Mouse (Mus musculus): ENCODE results near the gene Asic4. TPM values are rescaled to one million over a fixed set of nuclear protein-coding genes. Genes with fewer than 3 reads are reported as not detected.

Gene Asic4
- total and polyA plus RNA-seq, 3 experiments = not detected

DNA sequence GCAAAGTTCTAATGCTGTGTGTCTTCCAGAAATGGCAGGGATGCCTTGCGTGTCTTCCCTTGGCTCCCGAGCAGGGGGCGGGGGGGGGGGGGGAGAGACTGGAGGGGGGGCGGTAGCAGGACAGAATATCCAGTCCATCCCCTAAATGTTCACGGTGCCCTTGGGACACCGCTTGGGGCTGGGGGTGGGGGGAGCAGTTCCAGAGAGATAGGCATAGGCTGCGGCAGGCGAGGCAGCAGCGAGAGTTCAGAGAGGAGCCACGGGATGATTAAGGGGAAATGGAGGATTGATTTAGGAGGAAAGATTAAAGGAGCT, 7.4 kb downstream of the Asic4 start:
- Histone ChIP-seq H3K27me3 (ENCODE audit: control insufficient read depth, insufficient read depth, low read length) (peaks cover 4% of the 10 kb centered on the region; the same call in 1 of the 2 replicates), H3K27ac (no peak overlapping the region), H3K36me3 (ENCODE audit: control insufficient read depth, insufficient read depth, low read length) (no peaks in the 10 kb centered on the region), H3K4me1 (ENCODE audit: control insufficient read depth, insufficient read depth, low read length) (peaks cover 2% of the 10 kb centered on the region; the same call in 1 of the 2 replicates), H3K4me3 (no peak overlapping the region), H3K9ac (ENCODE audit: low read depth, low read length) (no peak overlapping the region), H3K79me2 (replicated peaks; ENCODE audit: control insufficient read depth, insufficient read depth, low read length) (no peaks in the 10 kb centered on the region)
- WGBS = 9% methylated on average over 9 of the region's 10 CpGs
- intact Hi-C loops (cut with DNase I) = no loop called here
- TF ChIP-seq POLR2A (IDR thresholded peaks at IDR 0.05; ENCODE audit: insufficient read depth, low read depth, low read length) (no peak), CTCF (IDR thresholded peaks at IDR 0.05) (no peak), EP300 (IDR thresholded peaks at IDR 0.05; ENCODE audit: insufficient read depth, low read depth, low read length) (no peak)
- no peak for DNase-seq

DNA sequence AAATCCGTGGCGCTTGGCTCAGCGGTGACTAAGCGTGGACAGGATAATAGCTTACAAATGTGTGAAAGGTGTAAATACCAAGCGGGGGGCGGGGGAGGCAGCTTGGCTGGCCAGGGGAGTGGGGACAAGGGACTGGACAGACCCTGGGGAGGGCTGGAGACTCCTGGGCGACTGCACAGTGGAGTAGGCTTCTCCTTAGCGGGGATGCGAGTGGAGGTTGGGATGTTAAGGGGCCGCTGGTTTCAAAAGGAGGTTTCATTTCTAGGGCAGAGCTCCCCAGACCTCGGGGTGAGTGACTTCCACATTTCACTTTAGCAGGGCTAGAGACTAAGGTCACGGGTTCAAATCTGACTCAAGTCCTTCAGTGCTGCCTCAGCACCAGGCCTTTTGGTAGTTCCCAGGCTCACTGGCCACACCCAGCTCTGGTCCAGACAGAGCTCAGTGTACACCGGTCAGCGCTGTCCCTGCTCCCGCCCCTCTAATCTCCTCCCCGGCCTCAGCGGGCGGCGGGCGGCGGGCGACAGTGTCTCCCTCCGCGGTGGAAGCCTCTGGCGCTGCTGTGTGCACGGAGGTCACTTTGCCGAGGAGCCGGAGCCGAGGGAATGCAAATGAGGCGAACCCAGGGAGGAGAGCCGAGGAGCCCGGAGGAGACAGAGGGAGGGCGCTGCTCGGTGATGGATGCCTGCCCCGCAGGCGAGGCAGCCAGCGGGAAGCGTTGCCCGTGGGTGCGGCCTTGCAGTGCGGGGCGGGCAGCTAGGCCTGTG, 8.0 kb downstream of the Asic4 start:
- peak; percentile 62 to 70 for DNase-seq
- TF ChIP-seq POLR2A (IDR thresholded peaks at IDR 0.05; ENCODE audit: insufficient read depth, low read depth, low read length) = no peak
- TF ChIP-seq EP300 (IDR thresholded peaks at IDR 0.05; ENCODE audit: insufficient read depth, low read depth, low read length) = no peak
- no peak for TF ChIP-seq CTCF (IDR thresholded peaks at IDR 0.05)
- H3K36me3 ChIP-seq (ENCODE audit: control insufficient read depth, insufficient read depth, low read length) = no peaks in the 10 kb centered on the region
- intact Hi-C loops (cut with DNase I) = no loop called here
- H3K4me1 ChIP-seq (ENCODE audit: control insufficient read depth, insufficient read depth, low read length) = peaks cover 2% of the 10 kb centered on the region; the same call in 1 of the 2 replicates
- WGBS = 7% methylated on average over 41 of the region's 42 CpGs
- peaks cover 4% of the 10 kb centered on the region; the same call in 1 of the 2 replicates for H3K27me3 ChIP-seq (ENCODE audit: control insufficient read depth, insufficient read depth, low read length)
- peak overlapping the region; percentile 24 for H3K4me3 ChIP-seq
- H3K9ac ChIP-seq (ENCODE audit: low read depth, low read length) = peak overlapping the region; percentile 41
- H3K27ac ChIP-seq = no peak overlapping the region; the same call in 1 of the 2 replicates
- no peaks in the 10 kb centered on the region for H3K79me2 ChIP-seq (replicated peaks; ENCODE audit: control insufficient read depth, insufficient read depth, low read length)

DNA sequence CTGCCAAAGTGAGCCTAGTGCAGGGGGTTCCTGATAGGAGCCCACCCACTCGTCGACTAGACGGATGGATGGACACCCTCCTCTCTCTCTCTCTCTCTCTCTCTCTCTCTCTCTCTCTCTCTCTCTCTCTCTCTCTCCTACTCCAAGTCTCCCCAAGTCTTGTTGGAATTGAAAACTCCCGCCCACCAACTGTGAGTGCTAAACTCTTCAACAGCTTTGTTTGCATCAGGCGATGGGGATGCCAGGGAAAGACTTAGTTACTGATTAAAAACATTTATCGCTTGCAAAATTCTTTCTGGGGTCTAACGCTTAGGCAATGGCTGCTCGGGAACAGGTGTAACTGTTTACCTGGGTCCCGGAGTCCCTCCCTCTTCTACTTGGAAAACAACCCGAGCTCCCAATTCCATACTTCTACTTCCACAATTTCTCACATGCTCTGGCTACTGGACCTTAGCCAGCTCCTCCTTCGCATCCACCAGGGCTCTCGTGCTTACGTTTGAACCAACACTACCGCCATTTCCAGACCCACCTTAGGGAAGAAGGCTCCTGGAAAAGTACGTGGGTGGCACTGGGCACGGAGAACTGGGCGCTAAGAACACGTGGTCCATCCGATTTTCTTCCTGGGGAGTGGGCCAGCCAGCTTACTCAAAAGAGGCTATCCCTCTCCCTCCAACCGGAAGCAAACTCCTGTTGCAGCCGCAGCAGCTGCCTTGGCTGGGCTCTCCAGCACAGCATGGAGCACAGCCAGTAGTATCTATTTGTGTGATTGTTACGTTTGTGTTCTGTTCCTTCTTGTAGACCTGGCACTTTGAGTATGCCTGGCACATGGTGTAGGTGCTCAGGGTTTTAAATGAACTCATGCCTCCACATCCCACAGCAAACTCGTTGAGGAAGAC, 8.8 kb downstream of the Asic4 start:
- intact Hi-C loops (cut with DNase I) = no loop called here
- WGBS = 12% methylated on average over 20 of the region's 23 CpGs
- no peak overlapping the region for H3K27ac ChIP-seq
- no peak for TF ChIP-seq POLR2A (IDR thresholded peaks at IDR 0.05; ENCODE audit: insufficient read depth, low read depth, low read length)
- TF ChIP-seq CTCF (IDR thresholded peaks at IDR 0.05) = no peak
- TF ChIP-seq EP300 (IDR thresholded peaks at IDR 0.05; ENCODE audit: insufficient read depth, low read depth, low read length) = no peak
- DNase-seq = peak in 1 of 2 experiments; percentile 45
- H3K4me3 ChIP-seq = peak overlapping the region; percentile 24
- no peaks in the 10 kb centered on the region for H3K79me2 ChIP-seq (replicated peaks; ENCODE audit: control insufficient read depth, insufficient read depth, low read length)
- peaks cover 2% of the 10 kb centered on the region; the same call in 1 of the 2 replicates for H3K4me1 ChIP-seq (ENCODE audit: control insufficient read depth, insufficient read depth, low read length)
- H3K36me3 ChIP-seq (ENCODE audit: control insufficient read depth, insufficient read depth, low read length) = no peaks in the 10 kb centered on the region
- peak overlapping the region; percentile 41 for H3K9ac ChIP-seq (ENCODE audit: low read depth, low read length)
- H3K27me3 ChIP-seq (ENCODE audit: control insufficient read depth, insufficient read depth, low read length) = peaks cover 4% of the 10 kb centered on the region; the same call in 1 of the 2 replicates

- Histone ChIP-seq H3K27ac (no peak overlapping the region), H3K79me2 (replicated peaks; ENCODE audit: control insufficient read depth, insufficient read depth, low read length) (no peaks in the 10 kb centered on the region), H3K27me3 (ENCODE audit: control insufficient read depth, insufficient read depth, low read length) (peaks cover 4% of the 10 kb centered on the region; the same call in 1 of the 2 replicates), H3K36me3 (ENCODE audit: control insufficient read depth, insufficient read depth, low read length) (no peaks in the 10 kb centered on the region), H3K4me3 (no peak overlapping the region), H3K4me1 (ENCODE audit: control insufficient read depth, insufficient read depth, low read length) (peaks cover 2% of the 10 kb centered on the region; the same call in 1 of the 2 replicates), H3K9ac (ENCODE audit: low read depth, low read length) (no peak overlapping the region)
- TF ChIP-seq EP300 (IDR thresholded peaks at IDR 0.05; ENCODE audit: insufficient read depth, low read depth, low read length) (no peak), CTCF (IDR thresholded peaks at IDR 0.05) (no peak), POLR2A (IDR thresholded peaks at IDR 0.05; ENCODE audit: insufficient read depth, low read depth, low read length) (no peak)
- intact Hi-C loops (cut with DNase I) = no loop called here
- no peak for DNase-seq
- 32% methylated on average over 7 of the region's 7 CpGs for WGBS
Observed at GRCm38 (mm10) chr1:75460297-75460696, 10.1 kb downstream of the Asic4 start.

DNA sequence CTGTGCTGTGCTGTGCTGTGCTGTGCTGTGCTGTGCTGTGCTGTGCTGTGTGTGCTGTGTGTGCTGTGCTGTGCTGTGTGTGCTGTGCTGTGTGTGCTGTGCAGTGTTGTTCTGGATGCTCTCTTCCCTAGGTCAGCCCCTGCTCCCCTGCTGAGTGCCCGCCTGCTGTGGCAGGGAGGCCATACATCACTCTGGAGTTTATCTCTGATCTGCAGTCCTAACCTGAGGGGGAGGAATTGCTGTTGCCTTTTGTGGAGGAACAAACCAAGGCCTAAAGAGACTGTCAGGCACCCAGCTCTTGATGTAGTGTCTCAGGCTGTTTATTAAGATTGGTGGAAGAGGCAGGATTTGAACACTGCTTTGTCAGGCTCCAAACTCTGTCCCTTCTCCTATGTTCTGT, 12.4 kb downstream of the Asic4 start:
- no peak overlapping the region for H3K9ac ChIP-seq (ENCODE audit: low read depth, low read length)
- H3K79me2 ChIP-seq (replicated peaks; ENCODE audit: control insufficient read depth, insufficient read depth, low read length) = no peaks in the 10 kb centered on the region
- no peak overlapping the region for H3K27ac ChIP-seq
- H3K4me1 ChIP-seq (ENCODE audit: control insufficient read depth, insufficient read depth, low read length) = peaks cover 2% of the 10 kb centered on the region; the same call in 1 of the 2 replicates
- intact Hi-C loops (cut with DNase I) = no loop called here
- H3K4me3 ChIP-seq = no peak overlapping the region
- peaks cover 3% of the 10 kb centered on the region; the same call in 1 of the 2 replicates for H3K27me3 ChIP-seq (ENCODE audit: control insufficient read depth, insufficient read depth, low read length)
- H3K36me3 ChIP-seq (ENCODE audit: control insufficient read depth, insufficient read depth, low read length) = no peaks in the 10 kb centered on the region
- TF ChIP-seq CTCF (IDR thresholded peaks at IDR 0.05) (no peak), POLR2A (IDR thresholded peaks at IDR 0.05; ENCODE audit: insufficient read depth, low read depth, low read length) (no peak), EP300 (IDR thresholded peaks at IDR 0.05; ENCODE audit: insufficient read depth, low read depth, low read length) (no peak)
- WGBS = 71% methylated on average over 1 of the region's 1 CpGs
- no peak for DNase-seq

All from heart, adult 2 months (tissue).